Mouse (Mus musculus) lung, postnatal 0 days (tissue): Measurements from ENCODE around the gene Mkks.

ENCODE experiments used
- CTCF ChIP-seq: IDR thresholded peaks from 2 replicates; pipeline ENCODE4 v1.5.1; 2016; ENCODE audit warnings: antibody characterized with exemption, mild to moderate bottlenecking
- EP300 ChIP-seq: IDR thresholded peaks from 2 replicates; pipeline ENCODE4 v1.6.1; 2016; ENCODE audit warnings: antibody characterized with exemption, mild to moderate bottlenecking, control low read depth

DNA sequence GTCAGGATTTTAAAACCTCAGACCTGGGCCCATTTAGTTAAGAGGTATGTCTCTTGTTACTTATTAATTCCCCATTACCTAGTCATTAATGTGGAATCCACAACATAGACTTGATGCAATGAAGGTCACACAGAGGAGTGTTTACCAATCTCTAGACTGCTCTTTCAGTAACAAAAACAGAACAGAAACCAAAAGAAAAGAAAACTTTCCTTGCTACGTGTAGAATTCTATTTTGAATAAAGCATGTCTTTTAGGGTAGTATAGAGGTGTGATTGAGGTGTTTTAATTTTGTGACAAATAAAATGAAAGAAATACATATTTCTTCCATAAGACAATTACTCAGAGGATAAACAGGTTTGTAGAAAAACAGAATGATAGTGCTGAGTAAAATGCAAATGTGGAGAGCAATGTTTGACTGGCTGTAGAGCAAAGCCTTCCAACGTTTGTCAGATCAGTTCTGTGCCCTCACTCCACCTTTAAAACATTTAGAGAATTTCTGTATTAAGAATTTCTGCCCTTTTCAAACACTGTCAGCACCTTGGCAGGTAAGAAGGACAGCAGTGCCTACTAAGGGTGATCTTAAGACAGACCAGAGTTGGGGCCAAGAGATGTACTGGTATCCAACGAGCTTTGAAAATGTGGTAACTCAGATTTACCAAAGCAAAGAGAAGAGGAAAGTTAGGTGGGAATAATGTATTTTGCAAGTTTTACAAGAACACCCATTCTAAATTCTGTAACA is 57.0 kb downstream of the Mkks start:
- TF ChIP-seq CTCF, result no peak
- no peak for TF ChIP-seq EP300
